In the genomic region with DNA sequence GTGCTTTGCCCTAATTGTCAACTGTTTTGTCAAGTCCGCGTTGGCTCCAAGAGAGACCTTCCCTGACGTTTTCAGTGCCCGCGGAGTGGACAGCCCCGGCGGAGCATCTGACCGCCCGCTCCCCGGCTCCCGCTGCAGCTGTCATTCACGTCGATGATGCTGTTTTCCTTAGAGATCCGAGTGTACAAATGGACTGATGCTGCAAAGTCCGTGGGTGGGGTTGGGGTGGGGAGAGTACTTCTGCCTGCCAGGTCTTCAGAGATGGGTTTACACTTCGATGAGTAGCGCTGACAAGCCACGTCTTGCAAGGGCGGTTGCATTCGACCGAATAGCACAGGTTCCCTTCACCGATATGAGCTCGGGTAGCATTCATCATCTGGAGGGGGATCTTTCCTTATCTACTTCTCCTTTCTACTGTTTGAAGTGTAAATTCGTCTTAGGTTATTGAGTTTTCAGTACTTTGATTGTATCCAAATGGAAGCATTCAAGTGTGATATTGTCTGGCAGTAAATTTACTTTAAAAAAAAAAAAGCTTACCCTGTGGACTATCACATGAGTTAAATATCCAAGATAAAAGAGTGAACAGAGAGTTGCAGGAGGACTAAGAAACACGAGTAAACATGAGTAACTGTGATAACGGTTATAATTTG, we compare ENCODE assay signal across 8 mouse cellular contexts. TPM values are rescaled to one million over a fixed set of nuclear protein-coding genes. Genes with fewer than 3 reads are reported as not detected.
A peak's percentile ranks its signal among the peaks of the same experiment; 100 is the strongest.
DNase-seq lines count a peak whose midpoint lies in the region; ATAC-seq and TF ChIP-seq lines count a peak whose summit lies in the region.

No protein-coding gene starts in this region.

- no peaks in the 10 kb centered on the region for H3K36me3 ChIP-seq in C2C12 (ENCODE audit: control insufficient read depth, insufficient read depth)
- no peaks in the 10 kb centered on the region for H3K36me3 ChIP-seq in liver, adult 2 months (ENCODE audit: control insufficient read depth, insufficient read depth, low read length)
- no peaks in the 10 kb centered on the region for H3K36me3 ChIP-seq in stomach, embryonic 14.5 days (ENCODE audit: control insufficient read depth, insufficient read depth, low read length)

- TF ChIP-seq POLR2A in liver, adult 2 months (IDR thresholded peaks at IDR 0.05; ENCODE audit: extremely low read depth, insufficient read depth, low read length): no peak

- H3K4me2 ChIP-seq in stomach, embryonic 14.5 days (replicated peaks; ENCODE audit: low read depth, low read length): peak overlapping the region; percentile 70

- H3K4me3 ChIP-seq in C2C12 (ENCODE audit: insufficient read depth, poor library complexity, severe bottlenecking): peak overlapping the region; percentile 82
- H3K4me3 ChIP-seq in liver, adult 2 months (ENCODE audit: insufficient read depth, low read depth, low read length): peak overlapping the region; percentile 93
- peak overlapping the region; percentile 76 for H3K4me3 ChIP-seq in stomach, embryonic 14.5 days (ENCODE audit: low read depth, low read length)

- WGBS in liver, adult 2 months: 2% methylated on average over 26 of the region's 26 CpGs
- WGBS in stomach, embryonic 14.5 days: 4% methylated on average over 26 of the region's 26 CpGs

- ATAC-seq in erythroid progenitor cell, adult 5-6 weeks (replicated peaks; ENCODE audit: low FRiP score, poor library complexity, severe bottlenecking): peak; percentile 32; the same call in 1 of the 2 replicates
- no peak; the same call in 1 of the 2 replicates for ATAC-seq in stomach, embryonic 14.5 days (ENCODE audit: insufficient number of reproducible peaks, insufficient read depth, low FRiP score, low read depth)

- H3K27me3 ChIP-seq in C2C12 (ENCODE audit: control insufficient read depth, insufficient read depth, insufficient read length): no peaks in the 10 kb centered on the region
- H3K27me3 ChIP-seq in liver, adult 2 months (ENCODE audit: control insufficient read depth, insufficient read depth, low read length): no peaks in the 10 kb centered on the region
- no peaks in the 10 kb centered on the region for H3K27me3 ChIP-seq in stomach, embryonic 14.5 days (ENCODE audit: control insufficient read depth, insufficient read depth, low read length)

- peaks cover 29% of the 10 kb centered on the region for H3K79me2 ChIP-seq in C2C12 (ENCODE audit: control insufficient read depth, insufficient read depth)
- no peaks in the 10 kb centered on the region for H3K79me2 ChIP-seq in liver, adult 2 months (ENCODE audit: control insufficient read depth, insufficient read depth, low read length)

- peak overlapping the region; percentile 82 for H3ac ChIP-seq in C2C12 (ENCODE audit: control insufficient read depth, insufficient read length, low read depth)

- H3K4me1 ChIP-seq in liver, adult 2 months (ENCODE audit: control insufficient read depth, insufficient read depth, low read length): 0 out of 2 replicates have a peak, but pooled peaks cover 2% of the 10 kb centered on the region
- no peaks in the 10 kb centered on the region for H3K4me1 ChIP-seq in stomach, embryonic 14.5 days (ENCODE audit: control insufficient read depth, insufficient read depth, low read length)

- no peaks in the 10 kb centered on the region for H3K9me3 ChIP-seq in stomach, embryonic 14.5 days (ENCODE audit: control insufficient read depth, low read depth, low read length)

- peak; percentile 59 for DNase-seq in 3T3-L1 (ENCODE audit: low read depth, low spot score)
- DNase-seq in liver, adult 2 months (ENCODE audit: extremely low read depth, low read depth, low spot score): no peak
- no peak for DNase-seq in cerebellum, adult 8-10 months
- no peak for DNase-seq in T-cell, adult 2 months (ENCODE audit: low spot score)
- DNase-seq in ovary, adult 18-20 months (ENCODE audit: low spot score): no peak

- TF ChIP-seq CTCF in C2C12 (IDR thresholded peaks at IDR 0.05; ENCODE audit: control insufficient read depth, insufficient read depth, insufficient read length): no peak
- TF ChIP-seq CTCF in liver, adult 2 months (IDR thresholded peaks at IDR 0.05; ENCODE audit: low read depth, low read length): no peak

- H3K27ac ChIP-seq in liver, adult 2 months (replicated peaks; ENCODE audit: insufficient read depth, low read depth, low read length): peak overlapping the region; percentile 98
- H3K27ac ChIP-seq in stomach, embryonic 14.5 days (ENCODE audit: low read length): peak overlapping the region; percentile 94

- H3K79me3 ChIP-seq in C2C12 (ENCODE audit: low read depth): no peaks in the 10 kb centered on the region

- peak overlapping the region; percentile 96 for H3K9ac ChIP-seq in liver, adult 2 months (ENCODE audit: low read depth, low read length)
- H3K9ac ChIP-seq in stomach, embryonic 14.5 days (replicated peaks; ENCODE audit: low read depth, low read length): peak overlapping the region; percentile 73

TF ChIP-seq in C2C12, 6 proteins besides CTCF, POLR2A, EP300 and RAD21:
- TF ChIP-seq MYOD1 (IDR thresholded peaks at IDR 0.05; ENCODE audit: control insufficient read depth, insufficient read length, low read depth) (no peak), CEBPB (IDR thresholded peaks at IDR 0.05; ENCODE audit: low read depth) (no peak), MYOG (IDR thresholded peaks at IDR 0.05; ENCODE audit: control insufficient read depth, extremely low read depth, insufficient read length) (no peak), FOSL1 (IDR thresholded peaks at IDR 0.05; ENCODE audit: insufficient read depth, low read length, poor library complexity, severe bottlenecking) (no peak), MAX (IDR thresholded peaks at IDR 0.05) (no peak), USF1 (IDR thresholded peaks at IDR 0.05; ENCODE audit: low read depth) (no peak)

RNA-seq across cellular contexts. Expression of a gene that starts 21.3 kb away (rescaled TPM):
- polyA plus RNA-seq in C2C12 (2012; fragmentation: generic; extraction: Trizol): not detected
- not detected in 2 replicates for total RNA-seq in erythroid progenitor cell, adult 5-6 weeks (2015; ENCODE audit: low replicate concordance)
- total RNA-seq in erythroid progenitor cell, adult 5-6 weeks (2017; ENCODE audit: low replicate concordance): not detected in 2 replicates
- total RNA-seq in liver, adult 2 months (2014; rRNA removed): under 0.01 TPM in 1 of 2 replicates, not detected in the other
- polyA plus RNA-seq in liver, adult 2 months (2012; rRNA removed): not detected in 2 replicates
- polyA plus RNA-seq in stomach, embryonic 14.5 days (2014; fragmentation: Nextera tagmentation; extraction: Ambion mirVana): not detected in 2 replicates

RNA-seq across cellular contexts. Expression of a gene that starts 35.0 kb away (rescaled TPM):
- 5.6 TPM for polyA plus RNA-seq in C2C12 (2012; fragmentation: generic; extraction: Trizol)
- total RNA-seq in erythroid progenitor cell, adult 5-6 weeks (2015; ENCODE audit: low replicate concordance): 20.5 and 25.9 TPM in 2 replicates
- total RNA-seq in erythroid progenitor cell, adult 5-6 weeks (2017; ENCODE audit: low replicate concordance): 26.8 and 28.1 TPM in 2 replicates
- 6.1 and 6.4 TPM in 2 replicates for total RNA-seq in liver, adult 2 months (2014; rRNA removed)
- 1.9 and 2.7 TPM in 2 replicates for polyA plus RNA-seq in liver, adult 2 months (2012; rRNA removed)
- polyA plus RNA-seq in stomach, embryonic 14.5 days (2014; fragmentation: Nextera tagmentation; extraction: Ambion mirVana): 19.8 and 20.0 TPM in 2 replicates
